Mouse (Mus musculus) kidney, adult 11 months (tissue): ENCODE measurements around the gene Saa3.
A peak's percentile ranks its signal among the peaks of the same experiment; 100 is the strongest.
"Not testable (repeated sequence)": the region's sequence is repeated elsewhere in the genome, so short reads cannot be mapped to it uniquely, and the experiment has no call there.

Experiments
- DNase-seq: peaks from one replicate; pipeline ENCODE4 v3.0.0; 2022

Gene Saa3

DNA sequence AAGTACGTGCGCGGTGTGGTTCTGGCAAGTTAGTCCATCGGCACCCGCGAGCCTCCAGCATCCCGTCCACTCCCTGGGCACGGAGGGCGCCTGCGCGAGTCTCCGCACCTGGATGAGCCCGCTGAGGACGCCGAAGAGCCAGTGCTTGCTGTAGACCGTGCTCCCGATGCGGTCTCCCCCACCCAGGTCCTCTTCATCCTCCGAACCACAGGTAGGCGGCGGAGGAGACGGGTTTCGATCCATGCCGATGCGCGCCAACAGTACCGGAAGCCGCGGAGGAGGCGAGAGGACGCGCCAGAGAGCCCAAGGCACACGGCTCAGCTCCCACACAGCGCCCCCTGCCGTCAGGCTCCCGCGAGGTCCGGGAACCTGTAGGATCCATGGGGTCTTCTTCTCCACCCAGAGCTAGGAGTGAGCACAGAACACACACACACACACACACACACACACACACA is 5.1 kb downstream of the Saa3 start, which contains the start of gene Saal1:
Gene Saal1 (minus strand): TSS at position 291 of the 455 bp plus-strand sequence.
- peak; percentile 67 for DNase-seq

DNA sequence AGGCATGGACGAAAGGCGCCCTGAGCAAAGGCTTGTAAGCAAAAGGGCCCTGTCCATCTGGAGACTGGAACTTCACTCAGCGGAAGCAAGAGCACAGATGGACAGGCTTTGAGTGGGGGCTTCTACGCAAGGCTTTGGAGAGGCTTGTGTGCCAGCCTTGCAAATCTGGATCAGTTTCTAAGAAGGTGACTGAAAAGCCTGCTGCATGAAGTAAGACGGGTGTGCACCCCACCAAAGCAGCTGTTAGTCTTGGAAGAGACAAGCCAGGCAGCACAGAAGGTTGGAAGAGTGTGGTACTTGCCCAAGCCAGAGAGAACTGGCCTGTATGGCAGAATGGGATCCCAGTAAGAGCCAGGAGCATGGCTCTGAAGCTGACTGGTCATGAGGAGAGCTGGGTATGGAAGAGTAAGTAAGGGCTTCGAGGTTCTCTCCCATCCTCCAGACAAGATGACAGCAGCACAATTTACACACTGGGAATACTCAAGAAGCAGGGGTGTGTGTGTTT is 14.9 kb downstream of the Saa3 start:
- DNase-seq, result no peak

DNA sequence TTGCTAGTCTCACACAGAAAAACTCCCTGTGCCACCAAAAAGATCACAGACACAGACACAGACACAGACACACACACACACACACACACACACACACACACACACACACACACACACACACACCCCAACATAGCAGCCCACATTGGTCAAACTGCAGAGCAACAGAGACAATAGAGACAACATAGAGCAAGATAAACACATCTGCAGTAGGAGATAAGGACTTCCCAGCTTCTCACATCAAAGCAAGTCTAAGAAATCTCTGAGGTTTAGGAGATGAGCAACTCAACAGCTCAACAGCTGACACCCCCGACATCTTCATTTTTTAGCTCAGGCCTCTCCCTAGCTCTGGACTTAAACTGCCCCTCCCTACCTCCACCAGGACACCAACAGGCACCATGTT is 18.7 kb downstream of the Saa3 start:
- no peak for DNase-seq

DNA sequence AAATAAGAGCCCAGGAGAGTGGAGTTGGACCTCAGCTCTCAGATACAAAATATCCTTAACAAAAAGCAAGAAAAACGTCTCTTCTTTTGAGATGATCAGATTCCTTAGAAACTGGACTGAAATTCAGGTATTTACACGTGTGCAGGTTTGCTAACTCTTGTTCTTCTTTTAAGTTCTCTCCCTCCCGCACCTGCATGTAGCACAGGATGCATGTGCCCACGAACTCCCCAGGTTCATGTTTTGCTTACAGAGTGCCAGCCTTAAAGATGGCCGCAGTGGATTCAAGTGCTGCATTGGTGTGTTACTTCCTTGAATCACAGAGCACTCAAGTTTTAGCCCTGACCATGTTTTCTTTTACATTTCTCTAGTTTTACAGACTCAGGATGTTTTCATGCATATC is 28.7 kb downstream of the Saa3 start:
- DNase-seq, result no peak

DNA sequence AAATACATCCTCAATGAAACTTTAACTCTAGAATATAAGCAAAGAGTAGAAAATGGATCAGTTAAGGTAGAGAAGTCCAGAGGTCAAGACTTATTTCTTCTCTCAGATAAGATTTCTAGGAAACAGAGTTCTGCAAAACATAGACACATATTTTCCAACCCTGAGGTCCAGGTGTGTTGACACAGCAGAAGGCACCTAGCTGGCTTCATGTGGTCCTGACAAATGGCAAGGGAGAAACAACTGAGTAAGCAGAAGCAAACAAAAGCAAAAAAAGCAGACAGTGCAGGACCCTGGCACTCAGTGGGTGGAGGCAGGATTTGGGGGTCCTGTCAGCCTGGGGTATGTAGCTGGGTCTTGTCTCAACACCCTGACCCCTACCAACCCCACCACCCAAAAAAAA is 34.8 kb downstream of the Saa3 start:
- DNase-seq, result no peak

DNA sequence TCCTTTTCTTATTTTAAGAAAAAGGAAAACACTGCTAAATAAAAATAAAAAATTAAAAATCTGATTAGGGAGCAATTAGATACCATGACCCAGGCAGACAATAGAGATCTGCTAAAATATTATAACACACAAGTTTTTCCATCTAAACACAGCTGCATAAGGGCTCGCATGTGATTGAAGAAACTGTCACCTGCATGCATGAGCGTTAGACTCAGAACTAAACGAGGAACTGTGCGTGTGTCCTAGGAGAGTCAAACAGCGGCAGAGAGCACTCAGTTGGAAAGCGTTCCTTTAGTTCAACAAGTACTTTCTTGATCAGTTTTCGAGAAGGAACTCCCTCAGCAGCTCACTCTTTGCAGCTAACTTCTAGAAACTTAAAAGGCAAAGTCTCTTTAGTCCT is 36.5 kb downstream of the Saa3 start:
- not testable (repeated sequence) for DNase-seq

DNA sequence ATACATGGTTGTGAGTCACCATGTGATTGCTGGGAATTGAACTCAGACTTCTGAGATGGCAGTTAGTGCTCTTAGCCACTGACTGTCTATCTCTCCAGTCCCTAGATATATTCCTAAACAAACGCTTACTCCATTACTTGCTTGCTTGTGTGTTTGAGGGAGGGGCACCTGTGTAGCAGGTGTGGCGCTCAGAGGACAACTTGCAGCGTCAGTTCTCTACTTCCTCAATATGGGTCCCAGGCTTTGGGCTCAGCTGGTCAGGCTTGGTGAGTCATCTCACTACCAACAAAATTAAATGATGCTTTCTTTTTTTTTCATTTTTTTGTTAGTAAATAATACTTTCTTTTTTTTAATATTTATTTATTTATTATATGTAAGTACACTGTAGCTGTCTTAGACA is 37.1 kb downstream of the Saa3 start:
- DNase-seq, result no peak

DNA sequence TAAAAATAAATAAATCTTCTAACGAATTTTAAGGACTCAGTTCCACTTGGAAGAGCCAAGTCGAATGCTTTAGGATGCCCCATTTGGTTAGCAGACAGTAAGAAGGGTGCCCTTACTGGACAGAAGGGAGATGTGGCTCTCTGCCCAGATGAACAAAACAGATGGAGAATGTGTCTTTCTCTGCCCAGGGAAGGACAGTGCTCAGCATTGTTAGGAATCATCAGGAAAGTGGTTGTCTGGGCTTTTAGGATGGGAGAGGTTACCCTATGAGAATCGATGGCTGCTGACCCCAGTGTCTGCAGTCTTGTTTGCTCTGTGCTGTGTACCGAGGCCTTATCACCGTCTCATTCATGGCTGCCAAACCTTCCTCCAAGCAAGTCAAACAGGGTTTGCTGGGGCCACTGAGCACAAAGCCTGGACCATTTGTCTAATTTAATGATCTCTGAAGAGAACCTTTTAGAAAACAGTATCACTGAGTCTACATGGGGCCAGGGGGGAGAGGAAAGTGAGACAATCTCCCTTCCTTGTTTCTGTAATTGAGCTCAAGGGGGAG is 38.6 kb downstream of the Saa3 start:
- no peak for DNase-seq

DNA sequence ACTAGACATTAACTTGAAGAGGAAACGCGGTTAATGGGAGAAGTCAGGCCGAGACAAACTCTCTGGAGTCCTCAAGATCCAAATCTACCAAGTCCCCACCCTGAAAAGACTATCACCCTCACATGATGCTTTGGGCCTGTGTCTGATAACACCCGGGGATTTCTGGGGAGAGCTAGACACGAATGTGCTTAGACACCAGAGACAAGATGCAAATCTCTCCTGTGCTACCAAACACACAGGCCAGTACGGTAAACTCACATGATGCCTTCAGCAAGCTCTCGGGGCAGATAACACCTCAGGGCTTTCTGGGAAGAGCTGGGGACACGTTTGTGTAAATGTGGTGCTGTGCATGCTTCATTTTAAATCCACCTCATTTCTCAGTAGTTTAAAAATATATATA is 39.6 kb downstream of the Saa3 start:
- no peak for DNase-seq

DNA sequence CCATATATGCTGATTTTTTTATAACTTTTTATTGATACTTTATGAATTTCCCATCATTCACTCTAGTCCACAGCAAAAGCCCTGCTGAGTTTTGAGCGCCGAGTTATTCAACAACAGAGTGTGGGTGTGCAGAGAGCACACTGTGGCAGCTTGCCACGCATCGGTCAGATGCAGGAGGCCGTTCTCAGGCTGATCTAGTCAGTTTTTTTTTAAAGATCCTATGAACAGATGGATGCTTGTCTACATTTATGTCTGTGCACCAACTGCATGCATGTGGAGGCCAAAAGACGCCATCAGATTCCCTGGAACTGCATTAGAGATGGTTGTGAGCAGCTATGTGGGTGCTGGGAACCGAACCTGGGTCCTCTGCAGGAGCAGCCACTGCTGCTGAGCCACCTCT is 40.4 kb downstream of the Saa3 start:
- no peak for DNase-seq

DNA sequence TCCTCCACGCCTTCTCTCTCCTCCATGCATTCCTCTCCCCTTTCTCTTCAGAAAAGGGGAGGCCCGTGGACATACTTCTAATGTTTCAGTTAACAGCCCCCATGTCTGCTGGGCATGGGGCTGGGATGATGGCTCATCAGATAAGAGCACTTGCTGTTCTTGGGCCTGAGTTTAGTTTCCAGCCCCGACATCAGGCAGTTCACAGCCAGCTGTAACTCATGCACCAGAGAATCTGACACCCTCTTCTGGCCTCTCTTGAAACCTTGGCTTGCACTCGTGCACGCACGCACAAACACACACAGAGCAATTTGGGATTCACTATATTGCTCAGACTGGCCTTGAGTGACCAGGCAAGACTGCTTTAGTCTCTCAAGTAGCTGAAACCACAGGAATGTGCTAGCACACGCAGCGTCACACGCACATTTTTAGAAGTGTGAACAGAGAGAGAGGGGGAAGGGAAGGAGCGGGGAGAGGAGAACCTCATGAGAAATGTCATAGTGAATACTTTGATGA is 43.3 kb downstream of the Saa3 start, which contains the start of gene Tph1:
Gene Tph1 (minus strand): TSS at position 378 of the 513 bp plus-strand sequence.
- no peak for DNase-seq

DNA sequence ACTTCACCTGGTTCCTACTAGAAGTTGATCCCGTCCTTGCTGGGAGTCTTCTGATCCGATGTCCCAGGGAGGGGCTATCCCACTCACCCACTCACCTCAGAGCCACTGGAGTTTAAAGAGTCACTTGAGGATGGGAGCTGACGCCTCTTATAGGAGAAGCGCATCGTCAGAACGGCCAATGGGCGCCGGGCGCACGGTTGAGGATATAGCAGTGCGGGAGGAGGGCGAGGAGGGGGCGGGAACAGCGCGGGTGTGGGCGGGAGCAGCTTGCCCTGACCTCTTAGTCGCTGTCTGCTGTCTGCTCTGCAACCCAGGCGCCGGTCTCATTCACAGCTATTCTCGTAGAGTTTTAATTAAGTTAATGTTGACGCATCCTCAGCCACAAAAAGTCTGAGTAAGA is 48.2 kb downstream of the Saa3 start:
- no peak for DNase-seq

DNA sequence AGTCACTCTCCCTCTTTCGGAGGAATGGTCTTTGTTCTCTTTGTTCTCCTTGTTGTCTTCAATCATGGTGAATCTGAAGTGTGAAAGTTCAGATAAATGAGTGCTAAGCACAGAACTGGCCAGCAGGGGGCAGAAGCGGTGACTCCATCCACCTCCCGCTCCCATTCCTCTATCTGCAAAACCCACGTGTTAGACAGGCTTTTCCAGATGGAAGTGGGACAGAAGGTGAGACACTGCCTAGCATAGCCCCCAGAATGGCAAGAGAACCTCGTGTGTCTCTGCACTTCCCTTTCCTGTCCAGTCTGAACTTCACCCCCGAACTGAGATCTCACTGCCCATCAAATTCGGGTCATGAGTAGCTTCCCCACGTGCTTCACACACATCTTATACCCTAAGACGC is 50.3 kb downstream of the Saa3 start:
- DNase-seq, result no peak
